Mouse (Mus musculus): ENCODE results near the gene Prrx1. TPM values are rescaled to one million over a fixed set of nuclear protein-coding genes. Genes with fewer than 3 reads are reported as not detected.

The Prrx1 gene
- polyA plus RNA-seq, 1 experiment, result 8.9 TPM

GRCm38 (mm10) chr1:163339219-163339561 lies 25.7 kb upstream of the Prrx1 start:
- no peak for DNase-seq (ENCODE audit: low read depth)
- TF ChIP-seq POLR2A (IDR thresholded peaks at IDR 0.05; ENCODE audit: borderline replicate concordance, extremely low read depth, insufficient read depth, insufficient read length, poor library complexity, severe bottlenecking), result no peak
- no peak for TF ChIP-seq CTCF (IDR thresholded peaks at IDR 0.05; ENCODE audit: borderline replicate concordance, extremely low read depth, insufficient read depth, insufficient read length)

GRCm38 (mm10) chr1:163338525-163339218 lies 25.2 kb upstream of the Prrx1 start:
- no peak for TF ChIP-seq CTCF (IDR thresholded peaks at IDR 0.05; ENCODE audit: borderline replicate concordance, extremely low read depth, insufficient read depth, insufficient read length)
- no peak for TF ChIP-seq POLR2A (IDR thresholded peaks at IDR 0.05; ENCODE audit: borderline replicate concordance, extremely low read depth, insufficient read depth, insufficient read length, poor library complexity, severe bottlenecking)
- peak; percentile 87 for DNase-seq (ENCODE audit: low read depth)

DNA sequence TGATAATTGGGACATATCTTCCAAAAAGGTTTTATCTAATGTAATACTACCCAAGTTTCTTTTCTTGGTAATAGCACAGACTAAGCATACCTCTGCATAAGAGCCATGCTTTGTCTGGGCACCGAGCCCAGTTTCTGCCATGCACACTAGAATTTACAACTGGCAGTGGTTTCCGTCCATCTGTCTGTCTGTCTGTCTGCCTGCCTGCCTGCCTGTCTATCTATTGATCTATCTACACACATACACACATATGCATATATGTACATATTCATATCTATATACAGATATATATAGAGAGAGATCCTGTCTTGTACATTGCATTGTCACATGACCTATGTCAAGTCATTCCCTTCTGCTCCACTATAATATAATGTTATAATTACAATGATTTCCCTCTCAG lies 24.3 kb upstream of the Prrx1 start:
- no peak for TF ChIP-seq CTCF (IDR thresholded peaks at IDR 0.05; ENCODE audit: borderline replicate concordance, extremely low read depth, insufficient read depth, insufficient read length)
- no peak for TF ChIP-seq POLR2A (IDR thresholded peaks at IDR 0.05; ENCODE audit: borderline replicate concordance, extremely low read depth, insufficient read depth, insufficient read length, poor library complexity, severe bottlenecking)
- peak; percentile 80 for DNase-seq (ENCODE audit: low read depth)

DNA sequence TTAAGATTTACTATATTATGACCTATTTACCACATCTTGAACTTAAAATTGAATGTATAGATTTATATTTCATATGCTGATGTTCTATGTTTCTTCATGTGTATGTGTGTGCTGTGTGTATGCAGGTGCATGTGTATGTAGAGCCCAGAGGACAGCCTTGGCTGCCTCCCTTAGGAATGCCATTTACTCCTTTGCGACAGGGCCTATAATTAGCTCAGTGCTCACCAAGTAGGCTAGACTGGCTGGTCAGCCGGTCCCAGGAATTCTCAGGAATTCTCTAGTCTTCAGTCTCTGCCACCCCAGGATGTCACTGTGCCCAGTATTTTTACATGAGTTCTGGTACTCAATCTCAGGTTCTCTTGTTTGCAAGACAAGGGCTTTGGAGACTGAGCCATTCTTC lies 13.8 kb upstream of the Prrx1 start:
- no peak for TF ChIP-seq POLR2A (IDR thresholded peaks at IDR 0.05; ENCODE audit: borderline replicate concordance, extremely low read depth, insufficient read depth, insufficient read length, poor library complexity, severe bottlenecking)
- no peak for TF ChIP-seq CTCF (IDR thresholded peaks at IDR 0.05; ENCODE audit: borderline replicate concordance, extremely low read depth, insufficient read depth, insufficient read length)
- DNase-seq (ENCODE audit: low read depth), result no peak

GRCm38 (mm10) chr1:163319669-163320571 lies 6.4 kb upstream of the Prrx1 start:
- DNase-seq (ENCODE audit: low read depth), result no peak
- TF ChIP-seq CTCF (IDR thresholded peaks at IDR 0.05; ENCODE audit: borderline replicate concordance, extremely low read depth, insufficient read depth, insufficient read length) (no peak), POLR2A (IDR thresholded peaks at IDR 0.05; ENCODE audit: borderline replicate concordance, extremely low read depth, insufficient read depth, insufficient read length, poor library complexity, severe bottlenecking) (no peak)

DNA sequence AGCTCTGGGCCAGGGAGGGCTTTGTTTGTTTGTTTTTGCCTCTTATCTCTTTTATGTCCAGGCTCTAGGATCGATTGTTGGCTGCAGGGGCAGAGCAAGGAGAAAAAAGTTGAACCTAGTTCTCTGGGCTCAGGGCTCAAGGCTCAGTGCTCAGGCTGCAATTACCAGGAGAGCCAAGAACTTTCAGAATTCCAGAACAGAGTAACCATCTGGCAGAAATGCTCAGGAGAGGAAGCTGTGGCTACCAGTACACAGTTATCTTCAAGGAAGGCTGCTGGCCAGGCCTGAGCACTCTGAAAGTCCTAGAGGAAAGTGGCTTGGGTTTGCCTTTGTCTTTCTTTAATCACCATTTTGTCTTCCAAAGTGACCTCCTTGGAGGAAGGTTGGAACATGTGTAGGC lies 3.4 kb upstream of the Prrx1 start:
- no peak for TF ChIP-seq POLR2A (IDR thresholded peaks at IDR 0.05; ENCODE audit: borderline replicate concordance, extremely low read depth, insufficient read depth, insufficient read length, poor library complexity, severe bottlenecking)
- no peak for TF ChIP-seq CTCF (IDR thresholded peaks at IDR 0.05; ENCODE audit: borderline replicate concordance, extremely low read depth, insufficient read depth, insufficient read length)
- DNase-seq (ENCODE audit: low read depth), result no peak

GRCm38 (mm10) chr1:163314829-163315301 lies 1.4 kb upstream of the Prrx1 start:
- DNase-seq (ENCODE audit: low read depth), result peak; percentile 37

GRCm38 (mm10) chr1:163313921-163314725 lies 613 bp upstream of the Prrx1 start:
- TF ChIP-seq CTCF (IDR thresholded peaks at IDR 0.05; ENCODE audit: borderline replicate concordance, extremely low read depth, insufficient read depth, insufficient read length), result no peak
- no peak for TF ChIP-seq POLR2A (IDR thresholded peaks at IDR 0.05; ENCODE audit: borderline replicate concordance, extremely low read depth, insufficient read depth, insufficient read length, poor library complexity, severe bottlenecking)
- DNase-seq (ENCODE audit: low read depth), result peak; percentile 65

More at GRCm38 (mm10) chr1:163314829-163315301, 1.4 kb upstream of the Prrx1 start:
- TF ChIP-seq POLR2A (IDR thresholded peaks at IDR 0.05; ENCODE audit: borderline replicate concordance, extremely low read depth, insufficient read depth, insufficient read length, poor library complexity, severe bottlenecking) (no peak), CTCF (IDR thresholded peaks at IDR 0.05; ENCODE audit: borderline replicate concordance, extremely low read depth, insufficient read depth, insufficient read length) (no peak)

DNA sequence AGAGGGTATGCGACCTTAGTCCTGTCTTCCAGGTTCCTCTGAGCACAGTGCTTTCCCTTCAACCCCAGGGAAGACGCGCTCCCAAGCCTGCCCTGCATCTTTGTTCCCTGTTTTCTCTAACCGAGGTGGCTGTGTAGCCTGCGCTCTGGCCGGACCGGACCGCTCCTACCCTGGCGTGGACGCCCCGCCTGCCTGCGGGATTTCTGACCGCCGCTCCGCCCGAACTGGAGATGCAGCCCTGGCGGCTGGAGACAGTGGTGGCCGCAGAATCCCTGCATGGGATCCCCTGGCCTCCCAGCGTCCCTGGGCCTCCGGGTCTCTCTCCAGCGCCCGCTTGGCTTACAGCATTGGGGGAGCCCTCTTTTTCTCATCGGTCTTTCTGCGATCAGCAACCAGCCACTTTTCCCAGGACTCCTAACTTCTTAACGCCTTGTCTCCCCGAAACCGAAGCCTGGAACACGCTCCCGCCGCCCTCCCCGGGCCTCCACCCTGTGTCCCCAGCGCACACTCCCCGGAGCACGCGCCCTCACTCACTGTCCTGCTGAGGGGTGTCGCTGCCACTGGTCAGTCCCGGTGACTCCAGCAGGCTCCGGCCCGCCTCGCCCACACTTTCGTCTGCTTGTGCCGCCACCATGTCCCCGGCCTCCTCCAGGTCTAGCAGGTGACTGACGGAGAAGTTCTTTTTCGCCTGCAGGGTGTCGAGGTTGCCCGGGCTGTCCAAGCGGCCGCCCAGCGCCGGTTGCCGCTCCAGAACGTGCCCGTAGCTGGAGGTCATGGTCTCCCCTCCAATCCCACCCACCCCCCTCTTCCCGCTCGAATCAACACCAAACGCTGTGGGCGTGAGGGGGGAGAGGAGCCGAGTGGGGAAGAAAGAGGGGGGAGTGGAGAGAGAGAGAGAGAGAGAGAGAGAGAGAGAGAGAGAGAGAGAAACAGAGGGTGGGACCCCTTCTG lies 1.4 kb downstream of the Prrx1 start:
- no peak for TF ChIP-seq POLR2A (IDR thresholded peaks at IDR 0.05; ENCODE audit: borderline replicate concordance, extremely low read depth, insufficient read depth, insufficient read length, poor library complexity, severe bottlenecking)
- 0 out of 2 replicates have a peak, but pooled peaks have one; percentile 7 for TF ChIP-seq CTCF (IDR thresholded peaks at IDR 0.05; ENCODE audit: borderline replicate concordance, extremely low read depth, insufficient read depth, insufficient read length)
- DNase-seq (ENCODE audit: low read depth), result peak; percentile 59
